Mouse (Mus musculus) cortical plate, adult 2 months (tissue): ENCODE data around the gene Zfp503. TPM values are rescaled to one million over a fixed set of nuclear protein-coding genes. Genes with fewer than 3 reads are reported as not detected.
A peak's percentile ranks its signal among the peaks of the same experiment; 100 is the strongest.

ENCODE experiments used
- H3K27ac ChIP-seq: fragments of 200-500 bp; 2 replicates; pipeline ENCODE4 v1.5.1; 2012; ENCODE audit warnings: low read length, control low read depth, inconsistent platforms; ENCODE audit not compliant: insufficient read depth
- H3K4me1 ChIP-seq: fragments of 200-500 bp; 2 replicates; pipeline ENCODE4 v1.6.1; 2011; ENCODE audit warnings: low read length; ENCODE audit not compliant: control insufficient read depth, insufficient read depth
- H3K4me3 ChIP-seq: fragments of 200-500 bp; 2 replicates; pipeline ENCODE4 v1.5.1; 2011; ENCODE audit warnings: mild to moderate bottlenecking, low read length, control low read depth; ENCODE audit not compliant: insufficient read depth
- CTCF ChIP-seq: fragments of 200-500 bp; IDR thresholded peaks from 2 replicates; pipeline ENCODE4 v1.5.1; 2011; ENCODE audit warnings: mild to moderate bottlenecking, control low read depth, low read length; ENCODE audit not compliant: insufficient read depth; ENCODE audit errors: extremely low read depth
- POLR2A ChIP-seq: fragments of 200-500 bp; IDR thresholded peaks from 2 replicates; pipeline ENCODE4 v1.6.1; 2011; ENCODE audit warnings: mild to moderate bottlenecking, low read length, control low read depth; ENCODE audit not compliant: insufficient read depth; ENCODE audit errors: extremely low read depth
- polyA plus RNA-seq: library from polyadenylated mRNA; depleted of rRNA; stranded (reverse); fragments of >200 nt; gene quantifications from 2 replicates; pipeline ENCODE4 v1.2.3, GENCODE M21; 2012; rRNA removed

Zfp503 gene
- 1.4 and 1.9 TPM in 2 replicates for polyA plus RNA-seq

DNA sequence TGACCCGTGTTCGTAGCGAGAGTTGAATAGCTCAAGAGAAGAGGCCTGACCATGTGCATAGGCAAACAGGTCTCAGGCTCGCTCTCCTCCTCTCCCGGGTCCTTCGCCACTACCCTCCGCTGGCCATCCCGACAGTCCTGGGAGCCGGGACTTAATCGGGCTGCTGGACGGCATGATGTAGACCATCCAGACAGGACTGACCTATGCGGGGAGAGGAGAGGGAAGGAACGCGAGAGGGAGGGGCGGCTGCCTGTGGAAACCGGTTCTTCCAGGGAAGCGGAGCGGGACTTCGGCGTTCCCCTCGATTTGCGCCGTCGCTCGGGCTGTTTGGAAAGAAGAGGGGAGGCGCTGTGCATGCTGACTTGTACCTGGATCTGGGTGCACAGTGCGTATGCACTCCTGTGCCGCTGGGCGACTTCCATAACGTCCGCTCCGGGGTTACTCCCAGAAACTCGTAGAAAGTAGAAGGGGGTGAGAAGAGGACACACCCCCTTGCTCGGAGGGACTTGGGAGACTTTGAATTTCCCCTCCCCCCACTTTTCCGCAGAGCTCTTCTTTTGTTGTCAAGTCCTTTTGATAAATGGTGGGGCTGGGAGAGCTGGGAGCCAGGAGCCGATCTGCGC is at the start of gene Zfp503:
Zfp503 (minus strand) TSS at position 311 of the 623 bp plus-strand sequence.
- TF ChIP-seq POLR2A = no peak
- TF ChIP-seq CTCF = no peak
- H3K4me1 ChIP-seq = no peaks in the 10 kb centered on the region
- H3K27ac ChIP-seq = no peak within 1 kb of the TSS

DNA sequence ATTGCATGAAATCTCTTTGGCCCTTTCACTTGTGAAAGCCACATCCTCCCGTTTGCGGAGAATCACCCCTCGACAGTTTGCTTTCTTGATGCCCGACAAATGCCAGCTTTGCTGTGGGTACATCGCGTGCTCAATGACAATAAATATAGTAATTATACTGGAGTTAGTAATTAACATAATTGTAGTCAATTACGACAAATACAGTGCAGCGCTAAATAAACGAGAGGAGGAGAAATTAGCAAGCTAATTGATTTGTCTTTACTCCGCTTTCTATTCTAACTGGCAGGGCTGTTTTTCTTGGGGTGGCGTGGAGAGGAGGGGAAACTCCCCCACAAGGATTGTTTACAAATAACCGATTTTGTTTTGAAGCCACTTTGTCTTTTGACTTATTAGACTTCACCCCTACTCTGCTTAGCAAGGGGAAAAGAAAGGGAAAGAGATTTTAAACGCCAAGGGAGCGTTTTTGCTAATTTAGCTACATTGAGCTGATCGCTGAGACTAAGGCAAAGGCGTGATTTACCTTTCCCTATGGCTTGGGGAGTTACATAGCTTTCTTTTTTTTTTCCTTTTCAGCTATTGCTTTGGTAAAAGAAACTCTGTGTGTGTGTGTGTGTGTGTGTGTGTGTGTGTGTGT is 48.2 kb upstream of the Zfp503 start:
- TF ChIP-seq POLR2A = no peak
- no peak for TF ChIP-seq CTCF
- H3K4me3 ChIP-seq = no peak overlapping the region
- H3K27ac ChIP-seq = no peak overlapping the region
- no peaks in the 10 kb centered on the region for H3K4me1 ChIP-seq

More for the DNA sequence above, at the start of gene Zfp503:
- peak within 1 kb of the TSS; percentile 43 for H3K4me3 ChIP-seq

DNA sequence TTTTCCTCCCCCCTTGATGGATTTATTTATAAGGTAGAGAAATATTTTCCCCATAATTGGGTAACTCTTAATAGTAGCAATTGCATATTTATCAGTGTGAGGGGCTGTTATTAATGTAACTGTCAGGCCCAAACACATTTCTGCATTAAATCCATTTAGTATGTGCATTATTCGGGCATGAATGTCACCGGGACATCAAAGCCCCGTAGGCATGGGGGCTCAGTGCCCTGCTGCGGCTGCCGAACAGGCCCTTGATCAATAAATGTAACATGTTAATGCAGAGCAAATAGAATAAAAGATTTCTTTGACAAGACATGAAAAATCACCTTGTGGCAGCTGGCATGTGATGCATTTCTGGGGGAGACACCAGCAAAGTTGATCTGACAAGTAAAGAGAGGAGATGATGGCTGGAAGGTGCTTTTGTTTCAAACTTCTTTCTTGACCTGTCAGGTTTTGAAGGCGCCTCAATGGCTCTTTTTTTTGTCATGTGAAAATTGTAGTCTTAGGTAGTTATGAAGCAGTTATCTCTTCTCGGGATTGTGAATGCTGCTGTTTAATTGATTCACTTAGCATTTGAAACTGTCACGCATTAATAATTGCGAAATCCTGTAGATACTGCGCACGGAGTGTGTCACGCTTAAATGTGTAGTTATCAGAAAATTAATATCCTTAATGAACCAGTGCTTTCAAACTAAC is 47.5 kb upstream of the Zfp503 start:
- no peak overlapping the region for H3K4me3 ChIP-seq
- TF ChIP-seq POLR2A (no peak), CTCF (no peak)
- no peak overlapping the region for H3K27ac ChIP-seq
- no peaks in the 10 kb centered on the region for H3K4me1 ChIP-seq

DNA sequence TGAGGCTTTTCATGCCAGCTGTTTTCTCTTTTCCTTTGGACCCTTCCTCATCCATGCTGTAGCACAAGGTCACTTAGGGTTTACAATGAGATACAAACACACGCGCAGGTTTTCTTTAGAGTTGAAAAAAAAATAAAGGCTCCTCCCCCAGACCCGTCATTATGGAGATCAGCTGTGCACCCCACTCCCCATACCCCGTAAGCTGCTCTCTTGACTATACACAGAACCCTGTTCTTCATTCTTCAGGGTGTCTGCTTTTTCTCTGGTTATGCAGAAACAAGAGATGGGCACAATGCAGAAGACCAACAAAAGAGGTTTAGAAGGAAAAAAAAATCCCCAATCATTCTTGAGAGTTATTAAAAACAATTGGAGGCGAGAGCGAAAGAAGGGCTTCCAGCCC is 46.9 kb upstream of the Zfp503 start:
- H3K4me3 ChIP-seq = no peak overlapping the region
- no peak overlapping the region for H3K27ac ChIP-seq
- TF ChIP-seq CTCF = no peak
- no peaks in the 10 kb centered on the region for H3K4me1 ChIP-seq

DNA sequence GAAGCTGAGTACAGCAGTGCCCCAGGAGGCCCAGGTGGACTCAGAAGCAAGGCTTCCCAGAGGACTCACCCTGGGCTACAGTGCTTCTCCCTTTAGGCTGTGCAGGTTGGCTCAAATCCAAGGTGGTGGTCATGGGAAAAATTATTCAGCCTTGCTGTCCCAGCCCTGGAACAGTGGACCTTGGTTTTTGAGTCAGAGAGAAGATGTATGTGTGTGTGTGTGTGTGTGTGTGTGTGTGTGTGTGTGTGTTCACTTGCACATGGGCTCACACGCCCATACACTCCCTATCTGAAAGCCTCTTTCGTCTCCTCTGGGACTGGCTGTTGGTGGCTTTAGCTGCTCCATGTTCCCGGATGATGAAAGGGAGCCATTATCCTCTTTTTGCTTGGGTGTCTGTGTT is 46.5 kb upstream of the Zfp503 start:
- no peaks in the 10 kb centered on the region for H3K4me1 ChIP-seq
- no peak overlapping the region for H3K27ac ChIP-seq
- TF ChIP-seq CTCF (no peak), POLR2A (no peak)
- no peak overlapping the region for H3K4me3 ChIP-seq

DNA sequence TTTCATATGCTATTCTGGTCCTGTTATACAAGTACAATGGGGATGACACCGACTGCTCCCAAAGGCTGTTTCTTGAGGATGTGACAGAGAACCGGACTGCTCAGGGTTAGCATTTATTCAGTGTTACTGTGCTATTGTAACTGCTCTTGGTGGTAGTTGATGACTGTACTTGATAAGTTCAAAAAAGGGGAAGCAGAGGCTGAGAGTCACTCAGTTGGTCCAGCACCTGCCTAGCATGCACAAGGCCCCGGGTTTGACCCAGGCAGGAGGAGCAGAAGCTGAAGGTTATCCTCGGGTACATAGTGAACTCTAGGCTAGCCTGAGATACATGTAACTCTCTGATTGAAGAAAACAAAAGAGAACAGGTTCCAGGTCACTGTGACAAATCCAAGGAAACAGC is 34.1 kb upstream of the Zfp503 start:
- Histone ChIP-seq H3K27ac (no peak overlapping the region), H3K4me1 (no peaks in the 10 kb centered on the region; the same call in 1 of the 2 replicates), H3K4me3 (no peak overlapping the region)
- TF ChIP-seq POLR2A (no peak), CTCF (no peak)

DNA sequence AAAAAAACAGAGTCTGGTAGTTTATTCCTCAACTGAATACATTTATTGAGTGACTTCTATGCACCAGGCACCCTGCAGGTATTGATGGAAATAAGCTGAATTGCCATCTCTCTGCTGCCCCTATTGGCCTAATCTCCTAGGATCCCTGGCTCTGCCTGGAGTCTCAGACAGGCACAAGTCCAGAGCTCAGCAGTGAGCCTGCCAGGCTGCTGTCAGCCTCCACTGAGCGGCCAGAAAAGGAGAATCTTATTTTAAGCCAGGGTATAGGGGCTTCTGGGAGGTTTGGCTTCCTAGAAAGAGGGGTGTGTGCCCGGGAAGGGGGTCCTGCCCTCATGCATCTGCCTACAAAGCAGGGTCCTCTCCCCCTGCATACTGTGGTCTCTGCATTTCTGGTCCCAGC is 31.5 kb upstream of the Zfp503 start:
- peak; percentile 50; the same call in 1 of the 2 replicates for TF ChIP-seq CTCF
- TF ChIP-seq POLR2A = no peak
- Histone ChIP-seq H3K4me3 (no peak overlapping the region), H3K4me1 (no peaks in the 10 kb centered on the region; the same call in 1 of the 2 replicates), H3K27ac (no peak overlapping the region)

DNA sequence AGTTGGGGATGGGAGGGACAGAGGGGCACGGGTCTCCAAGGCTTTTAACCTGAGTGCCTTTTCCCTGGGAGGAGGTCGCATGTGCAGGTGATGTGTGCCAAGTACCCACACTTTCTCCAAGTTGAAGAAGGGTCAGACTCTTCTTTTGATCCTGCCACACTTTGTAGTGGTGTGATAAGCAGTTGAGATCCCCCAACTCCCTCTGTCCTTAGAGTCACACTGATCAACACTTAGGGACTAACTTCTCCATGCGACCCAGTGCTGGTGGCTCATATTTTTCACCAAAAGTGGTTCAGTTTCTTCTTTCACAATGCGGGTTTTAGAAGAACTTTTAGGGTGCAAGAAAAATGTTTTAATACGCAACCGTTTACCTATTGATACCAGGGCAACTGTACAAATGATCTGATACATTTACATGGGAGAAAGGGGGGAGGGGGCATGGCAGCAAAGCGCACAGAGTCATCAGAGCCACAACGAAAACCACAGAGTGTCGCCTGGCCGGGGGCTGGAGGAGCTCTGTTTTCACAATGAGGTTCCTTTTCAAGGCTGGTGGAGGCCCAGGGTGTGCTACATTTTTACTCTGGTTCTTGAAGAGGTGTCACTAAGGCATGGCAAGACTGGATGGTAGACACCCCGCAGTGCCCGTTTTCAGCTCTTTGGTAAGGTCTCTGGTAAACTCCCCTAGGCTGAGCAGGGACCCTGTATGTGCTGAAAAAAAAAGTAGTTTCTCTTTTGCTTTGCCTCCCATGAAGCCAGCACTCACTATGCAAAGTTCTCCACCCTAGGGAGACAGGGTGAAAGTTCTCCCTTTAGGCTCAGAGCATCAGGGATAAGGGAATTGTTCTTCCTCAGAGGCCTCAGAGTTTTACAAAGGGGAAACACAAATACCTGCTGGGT is 30.8 kb upstream of the Zfp503 start:
- H3K4me1 ChIP-seq = no peaks in the 10 kb centered on the region; the same call in 1 of the 2 replicates
- peak overlapping the region; percentile 35 for H3K4me3 ChIP-seq
- no peak overlapping the region for H3K27ac ChIP-seq
- TF ChIP-seq CTCF (no peak), POLR2A (no peak)
